Mouse (Mus musculus) forebrain, embryonic 13.5 days (tissue): ENCODE data around the gene Zfp74. TPM values are rescaled to one million over a fixed set of nuclear protein-coding genes. Genes with fewer than 3 reads are reported as not detected.

Source experiments
- ATAC-seq: fragments of 200-750 bp; cut with Nextera tagmentation; 2 replicates; pipeline ENCODE4 v1.8.0; 2017
- H3K27ac ChIP-seq: fragments of 300-500 bp; sonication (generic); 2 replicates; pipeline ENCODE4 v1.5.1; 2015; ENCODE audit warnings: inconsistent platforms, mild to moderate bottlenecking, moderate library complexity
- H3K27me3 ChIP-seq: fragments of 300-500 bp; sonication (generic); 2 replicates; pipeline ENCODE4 v1.6.1; 2015; ENCODE audit warnings: mild to moderate bottlenecking, inconsistent platforms
- H3K36me3 ChIP-seq: fragments of 300-500 bp; sonication (generic); 2 replicates; pipeline ENCODE4 v1.6.1; 2015; ENCODE audit warnings: mild to moderate bottlenecking, inconsistent platforms; ENCODE audit not compliant: poor library complexity, severe bottlenecking
- H3K4me1 ChIP-seq: fragments of 300-500 bp; sonication (generic); 2 replicates; pipeline ENCODE4 v1.6.1; 2015; ENCODE audit warnings: inconsistent platforms
- H3K4me2 ChIP-seq: fragments of 300-500 bp; sonication (generic); 2 replicates; pipeline ENCODE4 v1.6.1; 2015; ENCODE audit warnings: inconsistent platforms, mild to moderate bottlenecking, moderate library complexity
- H3K4me3 ChIP-seq: fragments of 300-500 bp; sonication (generic); 2 replicates; pipeline ENCODE4 v1.5.1; 2015; ENCODE audit warnings: mild to moderate bottlenecking, inconsistent platforms
- H3K9ac ChIP-seq: fragments of 300-500 bp; sonication (generic); 2 replicates; pipeline ENCODE4 v1.6.1; 2015; ENCODE audit warnings: mild to moderate bottlenecking, inconsistent platforms
- H3K9me3 ChIP-seq: fragments of 300-500 bp; sonication (generic); replicated peaks from 2 replicates; pipeline ENCODE4 v1.6.1; 2016; ENCODE audit warnings: inconsistent platforms
- WGBS: fragments of 180-500 bp; shearing (Covaris S2); methylation state at CpG from one replicate; pipeline ENCODE4 v1.1.7; 2015; 5-methylcytosine and 5-hydroxymethylcytosine counted together
- polyA plus RNA-seq: library from polyadenylated mRNA; unstranded; fragments of >200 nt; fragmentation: Nextera tagmentation; extraction: Ambion mirVana; gene quantifications from 2 replicates; pipeline ENCODE4 v1.2.1, GENCODE M21; 2015

Zfp74 gene
- polyA plus RNA-seq, 1 experiment from 2014 or later: 16.6 TPM

DNA sequence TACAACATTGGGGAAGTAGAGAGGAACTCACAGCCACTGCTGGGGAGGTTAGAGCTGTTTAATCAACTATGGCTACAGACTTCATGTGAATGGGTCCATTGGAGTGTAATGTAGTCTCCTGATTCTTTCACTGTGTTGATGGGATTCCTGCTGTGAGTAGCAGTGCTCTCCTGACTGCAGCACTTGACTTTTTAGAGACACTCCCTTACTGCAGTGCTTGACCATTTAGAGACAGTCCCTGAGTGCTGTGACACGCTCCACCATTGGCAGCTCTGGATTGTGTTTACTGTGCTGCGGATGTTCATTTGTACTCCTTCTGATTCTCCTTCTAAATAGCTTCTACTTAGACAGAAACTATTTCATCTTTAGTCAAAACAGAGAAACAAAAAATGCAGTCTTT, 11.1 kb downstream of the Zfp74 start:
- H3K9me3 ChIP-seq: no peaks in the 10 kb centered on the region
- peaks cover 3% of the 10 kb centered on the region; the same call in 1 of the 2 replicates for H3K4me1 ChIP-seq
- peaks cover 30% of the 10 kb centered on the region for H3K36me3 ChIP-seq
- H3K4me3 ChIP-seq: no peak overlapping the region
- WGBS: 37% methylated on average over 2 of the region's 2 CpGs
- H3K4me2 ChIP-seq: no peak overlapping the region
- H3K9ac ChIP-seq: no peak overlapping the region
- no peak overlapping the region for H3K27ac ChIP-seq
- H3K27me3 ChIP-seq: no peaks in the 10 kb centered on the region
- ATAC-seq: no peak

DNA sequence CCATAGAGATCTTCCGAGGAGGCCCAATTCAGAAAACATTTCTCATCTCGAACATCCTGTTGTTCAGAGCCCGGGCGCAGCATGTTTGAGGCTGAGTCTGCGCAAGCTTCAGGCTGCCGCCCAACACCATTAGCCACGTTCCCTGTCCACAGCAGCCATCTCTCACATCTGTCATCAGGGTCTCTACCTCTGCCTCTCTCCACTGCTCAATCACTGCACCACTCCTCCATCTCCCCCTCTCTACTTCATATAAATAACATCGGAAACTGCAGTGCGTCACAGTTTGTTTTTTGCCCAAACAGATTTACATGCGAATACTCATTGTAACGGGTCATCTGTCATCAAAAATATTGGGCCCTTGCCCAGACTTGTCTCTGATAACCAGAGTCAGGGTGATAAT, 12.9 kb downstream of the Zfp74 start:
- Histone ChIP-seq H3K27me3 (no peaks in the 10 kb centered on the region), H3K9ac (0 out of 2 replicates have a peak overlapping the region, but pooled peaks have one; percentile 8), H3K4me1 (peaks cover 3% of the 10 kb centered on the region; the same call in 1 of the 2 replicates), H3K4me3 (no peak overlapping the region), H3K9me3 (no peaks in the 10 kb centered on the region), H3K4me2 (no peak overlapping the region), H3K36me3 (peaks cover 41% of the 10 kb centered on the region), H3K27ac (no peak overlapping the region)
- WGBS: 89% methylated on average over 11 of the region's 11 CpGs
- no peak for ATAC-seq

DNA sequence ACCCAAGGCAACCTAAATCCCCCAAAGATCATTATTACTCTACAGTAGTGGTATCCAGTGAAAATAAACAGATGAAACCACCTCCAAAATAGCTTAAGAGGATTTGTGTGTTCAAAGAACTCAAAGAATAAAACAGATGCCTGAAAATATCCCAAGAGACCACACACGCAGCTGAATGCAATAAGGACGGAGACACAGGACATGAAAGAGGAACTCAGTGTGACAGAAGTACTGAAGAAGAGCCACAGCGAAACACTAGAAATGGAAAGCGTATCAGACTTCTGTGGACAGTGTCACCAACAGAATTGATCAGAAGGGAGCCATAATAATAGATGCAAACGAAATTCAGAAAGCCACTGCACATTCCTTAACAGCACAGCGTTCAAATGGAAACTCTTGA, 15.0 kb downstream of the Zfp74 start:
- ATAC-seq: no peak
- Histone ChIP-seq H3K9me3 (no peaks in the 10 kb centered on the region), H3K4me3 (no peak overlapping the region), H3K4me1 (peaks cover 3% of the 10 kb centered on the region; the same call in 1 of the 2 replicates), H3K27me3 (no peaks in the 10 kb centered on the region), H3K4me2 (no peak overlapping the region), H3K27ac (no peak overlapping the region), H3K36me3 (peaks cover 63% of the 10 kb centered on the region), H3K9ac (no peak overlapping the region)
- 84% methylated on average over 6 of the region's 6 CpGs for WGBS

DNA sequence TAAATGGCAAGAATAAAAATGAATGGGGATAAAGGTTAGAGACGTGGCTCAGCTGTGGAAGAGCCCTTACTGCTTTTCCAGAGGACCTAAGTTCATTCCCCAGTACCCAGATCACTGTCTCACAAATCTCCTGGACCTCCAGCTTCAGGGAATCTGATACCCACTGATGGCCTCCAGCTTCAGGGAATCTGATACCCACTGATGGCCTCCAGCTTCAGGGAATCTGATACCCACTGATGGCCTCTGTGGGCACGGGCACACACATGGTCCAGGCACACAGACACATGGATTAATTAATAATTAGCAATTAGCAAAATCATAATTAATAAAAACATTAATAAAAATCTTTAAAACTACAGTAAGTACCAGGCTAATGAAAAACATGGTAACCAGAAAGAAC, 31.1 kb downstream of the Zfp74 start:
- H3K9me3 ChIP-seq: no peaks in the 10 kb centered on the region; the same call in 1 of the 2 replicates
- no peaks in the 10 kb centered on the region for H3K36me3 ChIP-seq
- H3K4me3 ChIP-seq: no peak overlapping the region
- WGBS: 91% methylated on average over 2 of the region's 2 CpGs
- ATAC-seq: no peak
- no peak overlapping the region for H3K9ac ChIP-seq
- H3K4me2 ChIP-seq: no peak overlapping the region
- no peak overlapping the region for H3K27ac ChIP-seq
- no peaks in the 10 kb centered on the region for H3K27me3 ChIP-seq
- H3K4me1 ChIP-seq: no peaks in the 10 kb centered on the region

DNA sequence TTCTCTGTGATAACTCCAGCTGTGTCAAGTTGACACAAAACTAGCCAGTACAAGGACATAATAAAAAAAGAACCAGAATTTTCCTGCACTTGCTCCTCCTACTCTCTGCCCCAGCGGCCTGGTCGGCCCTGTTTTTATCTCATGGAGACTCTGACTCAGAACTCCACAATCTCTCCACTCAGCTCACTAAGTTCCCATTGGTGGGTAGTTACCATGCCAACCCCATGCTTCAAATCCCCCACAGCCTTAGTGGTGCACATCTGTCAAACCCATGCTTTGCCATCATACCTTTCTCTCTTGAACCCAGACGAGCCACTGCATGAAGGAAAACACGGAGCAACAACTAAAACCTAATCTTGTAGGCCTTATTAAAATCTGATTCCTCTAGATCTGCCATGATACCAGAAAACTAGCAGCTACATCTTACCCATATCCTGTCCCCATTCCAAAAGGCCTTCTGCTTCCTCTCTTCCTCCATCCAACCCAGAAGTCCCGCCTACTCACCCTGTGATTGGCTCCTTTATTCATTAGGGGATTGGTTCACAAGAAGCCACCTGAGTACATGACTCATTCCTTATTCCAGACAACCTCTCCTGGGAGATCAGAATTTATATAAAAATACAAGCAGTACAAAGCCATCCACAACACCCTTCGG, 32.3 kb downstream of the Zfp74 start:
- H3K4me1 ChIP-seq: no peaks in the 10 kb centered on the region
- H3K9ac ChIP-seq: no peak overlapping the region
- H3K27me3 ChIP-seq: no peaks in the 10 kb centered on the region
- H3K4me3 ChIP-seq: no peak overlapping the region
- H3K36me3 ChIP-seq: peaks cover 10% of the 10 kb centered on the region
- 87% methylated on average over 6 of the region's 6 CpGs for WGBS
- H3K9me3 ChIP-seq: no peaks in the 10 kb centered on the region; the same call in 1 of the 2 replicates
- ATAC-seq: no peak
- H3K4me2 ChIP-seq: no peak overlapping the region
- no peak overlapping the region for H3K27ac ChIP-seq

DNA sequence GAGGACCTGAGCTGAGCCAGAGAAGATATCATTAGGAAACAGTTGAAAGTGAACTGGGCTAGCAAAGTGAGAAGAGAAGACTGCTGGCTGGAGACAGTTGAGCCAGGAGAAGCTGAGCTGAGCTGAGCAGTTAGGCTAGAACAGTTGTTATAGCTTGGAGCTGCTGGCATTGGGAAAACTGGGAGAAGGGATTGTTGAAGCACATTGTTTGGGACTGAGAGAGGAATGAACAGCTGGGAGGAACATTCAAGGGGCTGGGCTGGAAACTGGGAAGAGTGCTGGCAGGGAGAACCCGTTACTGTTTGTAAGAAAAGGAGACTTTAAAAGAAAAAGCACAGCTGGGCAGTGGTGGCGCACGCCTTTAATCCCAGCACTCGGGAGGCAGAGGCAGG, 35.8 kb downstream of the Zfp74 start:
- peaks cover 41% of the 10 kb centered on the region for H3K36me3 ChIP-seq
- H3K4me3 ChIP-seq: no peak overlapping the region
- H3K9ac ChIP-seq: no peak overlapping the region
- H3K4me2 ChIP-seq: no peak overlapping the region
- H3K27me3 ChIP-seq: no peaks in the 10 kb centered on the region
- ATAC-seq: no peak
- WGBS: 82% methylated on average over 4 of the region's 4 CpGs
- H3K27ac ChIP-seq: no peak overlapping the region
- no peaks in the 10 kb centered on the region for H3K4me1 ChIP-seq
- H3K9me3 ChIP-seq: no peaks in the 10 kb centered on the region

DNA sequence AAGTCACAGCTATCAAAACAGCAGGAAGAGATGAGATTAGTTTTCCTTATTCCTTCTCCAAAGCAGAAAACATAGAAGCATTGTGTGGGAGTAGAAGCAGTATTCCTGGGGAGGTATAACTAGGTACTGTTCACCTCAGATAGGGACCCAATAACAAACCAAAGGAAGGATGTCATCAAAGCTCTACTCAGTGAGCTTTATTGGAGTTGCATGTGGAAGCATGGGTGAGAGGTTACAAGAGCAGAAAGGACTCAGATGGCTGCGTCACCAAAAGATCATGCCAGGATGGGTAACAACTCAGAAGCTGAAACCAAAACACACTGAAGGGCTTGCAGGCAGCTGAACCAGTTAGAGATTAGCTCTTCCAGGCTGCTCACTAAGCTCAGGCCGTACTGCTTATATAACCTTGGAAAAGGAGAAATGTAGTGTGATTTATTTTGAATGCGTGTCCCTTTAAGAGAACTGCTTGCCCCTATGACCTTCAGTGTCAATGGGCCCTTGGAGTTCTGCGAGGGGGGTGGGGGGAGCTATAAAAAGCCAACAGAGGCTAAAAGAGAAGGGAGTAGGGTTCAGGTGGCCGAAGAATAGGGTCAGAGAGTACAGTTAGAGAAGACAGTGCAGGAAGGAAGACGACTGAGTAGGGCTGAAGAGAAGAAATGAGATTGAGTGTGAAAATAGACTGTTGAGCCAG, 36.4 kb downstream of the Zfp74 start:
- H3K4me1 ChIP-seq: no peaks in the 10 kb centered on the region
- no peaks in the 10 kb centered on the region for H3K27me3 ChIP-seq
- H3K36me3 ChIP-seq: peaks cover 45% of the 10 kb centered on the region
- H3K4me2 ChIP-seq: no peak overlapping the region
- no peak overlapping the region for H3K9ac ChIP-seq
- no peaks in the 10 kb centered on the region for H3K9me3 ChIP-seq
- no peak overlapping the region for H3K4me3 ChIP-seq
- no peak for ATAC-seq
- no peak overlapping the region for H3K27ac ChIP-seq
- WGBS: 72% methylated on average over 6 of the region's 6 CpGs

DNA sequence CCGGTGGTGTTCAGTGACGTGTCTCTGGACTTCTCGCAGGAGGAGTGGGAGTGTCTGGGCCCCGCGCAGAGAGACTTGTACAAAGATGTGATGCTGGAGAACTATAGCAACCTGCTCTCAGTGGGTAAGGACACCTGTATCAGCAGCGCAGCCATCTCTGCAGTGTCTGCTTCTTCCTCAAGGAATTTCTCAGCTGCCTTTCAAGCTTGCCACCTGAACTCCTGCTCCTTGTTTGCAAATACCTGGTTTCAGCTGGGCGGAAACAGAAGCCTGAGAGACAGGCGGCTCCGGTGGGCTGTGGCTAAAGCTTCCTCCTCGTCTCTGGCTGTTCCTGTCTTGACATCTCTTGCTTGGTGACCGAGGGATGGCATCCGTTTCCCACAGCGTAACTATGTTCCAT, 41.7 kb downstream of the Zfp74 start:
- 94% methylated on average over 13 of the region's 13 CpGs for WGBS
- H3K4me3 ChIP-seq: no peak overlapping the region

DNA sequence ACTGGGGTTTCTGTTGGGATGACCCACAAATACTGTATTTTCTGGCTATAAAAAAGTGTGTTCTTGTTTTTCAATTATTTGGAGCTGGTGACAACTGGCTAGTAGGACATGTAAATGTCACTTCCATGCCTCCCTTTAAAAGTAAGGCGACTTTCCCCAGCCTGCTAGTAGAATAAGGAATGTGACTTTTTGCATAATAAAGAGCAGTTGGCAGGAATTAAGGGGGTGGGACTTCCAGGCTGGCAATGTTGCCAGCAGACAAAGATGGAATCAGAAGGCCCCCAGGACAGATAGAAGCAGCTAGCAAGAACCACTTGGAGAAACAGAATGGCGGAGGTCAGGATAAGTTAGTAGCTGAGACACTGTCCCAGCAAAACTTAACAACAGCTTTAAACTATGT, 43.6 kb downstream of the Zfp74 start:
- Histone ChIP-seq H3K4me2 (peak overlapping the region; percentile 74), H3K9me3 (no peaks in the 10 kb centered on the region), H3K27ac (no peak overlapping the region), H3K9ac (no peak overlapping the region; the same call in 1 of the 2 replicates), H3K4me3 (no peak overlapping the region), H3K36me3 (peaks cover 43% of the 10 kb centered on the region), H3K27me3 (no peaks in the 10 kb centered on the region), H3K4me1 (peaks cover 30% of the 10 kb centered on the region)
- 57% methylated on average over 2 of the region's 2 CpGs for WGBS
- no peak for ATAC-seq

More for the DNA sequence above, 41.7 kb downstream of the Zfp74 start:
- Histone ChIP-seq H3K9me3 (no peaks in the 10 kb centered on the region), H3K9ac (no peak overlapping the region), H3K4me2 (no peak overlapping the region), H3K27me3 (no peaks in the 10 kb centered on the region), H3K36me3 (peaks cover 58% of the 10 kb centered on the region), H3K4me1 (peaks cover 24% of the 10 kb centered on the region), H3K27ac (no peak overlapping the region)
- ATAC-seq: no peak

DNA sequence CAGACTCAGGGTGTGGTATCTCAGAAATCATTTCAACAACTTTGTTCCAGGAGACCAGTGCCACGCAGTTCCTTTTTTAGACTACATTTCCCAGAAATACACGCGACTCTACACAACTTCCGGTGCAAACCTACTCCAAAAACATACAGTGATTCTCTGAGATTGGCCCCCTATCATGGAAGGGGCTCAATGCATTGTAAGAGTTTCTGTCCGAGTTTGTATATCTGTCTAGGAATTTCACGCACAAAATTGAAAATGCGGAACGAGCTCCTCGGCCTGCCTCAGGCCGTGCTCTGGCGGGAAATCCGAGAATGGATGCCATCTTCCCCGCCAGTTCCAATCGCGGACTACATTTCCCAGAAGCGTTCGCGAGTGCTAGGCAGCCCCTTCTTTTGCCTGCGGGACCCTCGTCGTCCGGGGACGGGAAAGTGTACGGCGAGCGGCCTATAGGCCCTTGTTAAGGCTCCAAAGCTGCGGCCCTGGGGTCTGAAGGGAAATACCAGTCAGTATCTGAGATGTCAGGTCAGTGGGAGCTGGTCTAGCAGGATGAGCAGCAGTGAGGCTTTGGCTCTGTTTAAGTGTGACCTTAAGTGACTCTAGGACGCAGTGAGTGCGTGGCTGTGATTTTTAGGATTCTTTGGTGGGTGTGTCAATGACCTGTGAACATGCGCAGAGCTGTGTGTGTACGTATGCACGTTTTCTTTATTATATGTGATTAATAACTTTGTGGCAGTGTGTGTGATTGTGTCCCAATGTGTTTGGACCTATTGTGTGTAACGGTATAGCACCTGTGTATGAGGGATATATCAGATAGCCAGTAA, 45.5 kb downstream of the Zfp74 start, which contains the start of gene Zfp383:
TSS of gene Zfp383 (plus strand) at position 94 of the 821 bp plus-strand sequence.
- Histone ChIP-seq H3K4me2 (peak within 1 kb of the TSS; percentile 74), H3K4me3 (peak within 1 kb of the TSS; percentile 75), H3K9ac (peak within 1 kb of the TSS; percentile 79), H3K9me3 (no peaks in the 10 kb centered on the region), H3K36me3 (peaks cover 29% of the 10 kb centered on the region), H3K27me3 (no peaks in the 10 kb centered on the region), H3K27ac (peak within 1 kb of the TSS; percentile 99), H3K4me1 (peaks cover 31% of the 10 kb centered on the region)
- 1% methylated on average over 33 of the region's 33 CpGs for WGBS
- ATAC-seq: peak; percentile 87

DNA sequence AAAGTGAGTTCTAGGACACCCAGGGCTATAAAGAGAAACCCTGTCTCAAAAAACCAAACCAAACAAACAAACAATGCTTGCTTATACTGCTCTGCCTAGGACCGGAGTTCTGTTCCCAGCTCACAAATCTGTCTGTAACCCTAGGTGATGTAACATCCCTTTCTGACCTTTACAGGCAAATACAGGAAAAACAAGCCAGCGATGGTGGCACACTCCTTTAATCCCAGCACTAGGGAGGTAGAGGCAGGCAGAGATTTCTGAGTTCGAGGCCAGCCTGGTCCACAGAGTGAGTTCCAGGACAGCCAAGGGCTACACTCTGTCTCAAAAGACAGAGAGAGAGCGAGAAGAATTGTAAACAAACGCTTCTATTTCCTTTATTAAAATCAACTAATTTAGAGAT, 46.7 kb downstream of the Zfp74 start:
- Histone ChIP-seq H3K4me1 (peaks cover 31% of the 10 kb centered on the region), H3K27me3 (no peaks in the 10 kb centered on the region), H3K4me3 (no peak overlapping the region), H3K36me3 (peaks cover 23% of the 10 kb centered on the region), H3K27ac (peak overlapping the region; percentile 99), H3K4me2 (peak overlapping the region; percentile 67), H3K9ac (no peak overlapping the region), H3K9me3 (no peaks in the 10 kb centered on the region)
- WGBS: 88% methylated on average over 5 of the region's 5 CpGs
- no peak for ATAC-seq

DNA sequence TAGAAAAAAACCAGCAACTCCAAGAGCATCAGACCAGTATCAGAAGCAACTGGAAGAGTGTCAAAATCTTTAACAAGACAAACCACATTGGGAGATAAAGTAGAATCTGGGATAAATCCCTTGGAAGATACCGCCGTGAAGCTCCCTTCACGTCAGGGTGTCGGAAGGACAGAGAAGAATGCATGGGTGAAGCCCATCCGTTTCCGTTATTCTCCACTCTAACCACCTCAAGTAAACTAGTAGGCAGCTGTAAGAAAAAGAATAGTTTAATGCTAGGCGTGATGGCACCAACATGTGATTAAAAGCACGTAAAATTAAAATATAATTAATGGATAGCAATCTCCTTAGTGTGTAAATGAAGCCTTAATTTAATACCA, 47.2 kb downstream of the Zfp74 start:
- 15% methylated on average over 8 of the region's 8 CpGs for WGBS
- Histone ChIP-seq H3K9ac (peak overlapping the region; percentile 71), H3K4me3 (peak overlapping the region; percentile 58), H3K27ac (peak overlapping the region; percentile 99), H3K4me1 (peaks cover 31% of the 10 kb centered on the region), H3K4me2 (peak overlapping the region; percentile 67), H3K36me3 (peaks cover 19% of the 10 kb centered on the region), H3K9me3 (no peaks in the 10 kb centered on the region), H3K27me3 (no peaks in the 10 kb centered on the region)
- no peak for ATAC-seq
